Mouse (Mus musculus): ENCODE results near the gene Fsip1. TPM values are rescaled to one million over a fixed set of nuclear protein-coding genes. Genes with fewer than 3 reads are reported as not detected.
"Not testable (repeated sequence)": the region's sequence is repeated elsewhere in the genome, so short reads cannot be mapped to it uniquely, and the experiment has no call there.

The Fsip1 gene
- polyA plus RNA-seq (2016; fragmentation: Nextera tagmentation; extraction: Ambion mirVana), result 1.5 and 2.5 TPM in 2 replicates

- no peak within 1 kb of the TSS for H3K27ac ChIP-seq
- no peaks in the 10 kb centered on the region for H3K36me3 ChIP-seq
- peak within 1 kb of the TSS; percentile 67 for H3K4me2 ChIP-seq (replicated peaks)
- H3K9ac ChIP-seq, result peak within 1 kb of the TSS; percentile 43; the same call in 1 of the 2 replicates
- peak; percentile 91 for ATAC-seq (ENCODE audit: low FRiP score, low read depth)
- H3K27me3 ChIP-seq (replicated peaks), result no peaks in the 10 kb centered on the region
- WGBS, result under 1% methylated on average over 25 of the region's 25 CpGs
- no peaks in the 10 kb centered on the region for H3K9me3 ChIP-seq
- H3K4me3 ChIP-seq, result peak within 1 kb of the TSS; percentile 41
- peaks cover 8% of the 10 kb centered on the region; the same call in 1 of the 2 replicates for H3K4me1 ChIP-seq
These were observed at the start of gene Fsip1 for GRCm38 (mm10) chr2:118256621-118257053. Gene Fsip1 (minus strand): TSS chr2:118256966.

- Histone ChIP-seq H3K9me3 (no peaks in the 10 kb centered on the region), H3K4me2 (replicated peaks) (no peak overlapping the region), H3K27me3 (replicated peaks) (no peaks in the 10 kb centered on the region), H3K27ac (no peak overlapping the region), H3K4me3 (no peak overlapping the region), H3K36me3 (no peaks in the 10 kb centered on the region), H3K4me1 (no peaks in the 10 kb centered on the region), H3K9ac (no peak overlapping the region)
- 21% methylated on average over 3 of the region's 3 CpGs for WGBS
- no peak for ATAC-seq (ENCODE audit: low FRiP score, low read depth)
These were observed 49.7 kb upstream of the Fsip1 start for GRCm38 (mm10) chr2:118306522-118306895.

GRCm38 (mm10) chr2:118305827-118306521 lies 49.2 kb upstream of the Fsip1 start:
- no peaks in the 10 kb centered on the region for H3K4me1 ChIP-seq
- H3K4me3 ChIP-seq, result no peak overlapping the region
- no peaks in the 10 kb centered on the region for H3K27me3 ChIP-seq (replicated peaks)
- no peaks in the 10 kb centered on the region for H3K9me3 ChIP-seq
- no peak overlapping the region for H3K27ac ChIP-seq
- H3K36me3 ChIP-seq, result no peaks in the 10 kb centered on the region
- 75% methylated on average over 7 of the region's 7 CpGs for WGBS
- no peak overlapping the region for H3K4me2 ChIP-seq (replicated peaks)
- no peak overlapping the region for H3K9ac ChIP-seq
- ATAC-seq (ENCODE audit: low FRiP score, low read depth), result no peak

- Histone ChIP-seq H3K4me3 (no peak overlapping the region), H3K36me3 (no peaks in the 10 kb centered on the region), H3K9me3 (no peaks in the 10 kb centered on the region), H3K27ac (no peak overlapping the region), H3K4me1 (no peaks in the 10 kb centered on the region), H3K4me2 (replicated peaks) (no peak overlapping the region), H3K27me3 (replicated peaks) (no peaks in the 10 kb centered on the region), H3K9ac (no peak overlapping the region)
- ATAC-seq (ENCODE audit: low FRiP score, low read depth), result no peak
- 52% methylated on average over 4 of the region's 4 CpGs for WGBS
These were observed 46.7 kb upstream of the Fsip1 start for GRCm38 (mm10) chr2:118303456-118303855.

GRCm38 (mm10) chr2:118301656-118302055 lies 44.9 kb upstream of the Fsip1 start:
- H3K27me3 ChIP-seq (replicated peaks), result no peaks in the 10 kb centered on the region
- H3K4me3 ChIP-seq, result no peak overlapping the region
- no peaks in the 10 kb centered on the region for H3K36me3 ChIP-seq
- no peak overlapping the region for H3K9ac ChIP-seq
- H3K4me2 ChIP-seq (replicated peaks), result no peak overlapping the region
- WGBS, result 76% methylated on average over 2 of the region's 2 CpGs
- H3K9me3 ChIP-seq, result no peaks in the 10 kb centered on the region
- H3K27ac ChIP-seq, result no peak overlapping the region
- H3K4me1 ChIP-seq, result no peaks in the 10 kb centered on the region
- ATAC-seq (ENCODE audit: low FRiP score, low read depth), result no peak

- H3K27ac ChIP-seq, result no peak overlapping the region
- no peak for ATAC-seq (ENCODE audit: low FRiP score, low read depth)
- no peaks in the 10 kb centered on the region for H3K36me3 ChIP-seq
- WGBS, result 74% methylated on average over 8 of the region's 8 CpGs
- H3K4me3 ChIP-seq, result no peak overlapping the region
- H3K9me3 ChIP-seq, result no peaks in the 10 kb centered on the region
- no peaks in the 10 kb centered on the region for H3K27me3 ChIP-seq (replicated peaks)
- no peak overlapping the region for H3K9ac ChIP-seq
- no peak overlapping the region for H3K4me2 ChIP-seq (replicated peaks)
- H3K4me1 ChIP-seq, result no peaks in the 10 kb centered on the region
These were observed 44.3 kb upstream of the Fsip1 start for GRCm38 (mm10) chr2:118301041-118301545.

GRCm38 (mm10) chr2:118299981-118300380 lies 43.2 kb upstream of the Fsip1 start:
- H3K9ac ChIP-seq, result no peak overlapping the region
- no peaks in the 10 kb centered on the region for H3K27me3 ChIP-seq (replicated peaks)
- H3K9me3 ChIP-seq, result no peaks in the 10 kb centered on the region
- no peak overlapping the region for H3K4me3 ChIP-seq
- no peak overlapping the region for H3K4me2 ChIP-seq (replicated peaks)
- no peak overlapping the region for H3K27ac ChIP-seq
- 91% methylated on average over 2 of the region's 2 CpGs for WGBS
- H3K36me3 ChIP-seq, result no peaks in the 10 kb centered on the region
- H3K4me1 ChIP-seq, result no peaks in the 10 kb centered on the region
- no peak for ATAC-seq (ENCODE audit: low FRiP score, low read depth)

GRCm38 (mm10) chr2:118298601-118299000 lies 41.8 kb upstream of the Fsip1 start:
- H3K4me1 ChIP-seq, result no peaks in the 10 kb centered on the region
- WGBS, result 48% methylated on average over 4 of the region's 4 CpGs
- ATAC-seq (ENCODE audit: low FRiP score, low read depth), result no peak
- no peaks in the 10 kb centered on the region for H3K9me3 ChIP-seq
- no peak overlapping the region for H3K27ac ChIP-seq
- no peak overlapping the region for H3K9ac ChIP-seq
- no peaks in the 10 kb centered on the region for H3K27me3 ChIP-seq (replicated peaks)
- no peak overlapping the region for H3K4me3 ChIP-seq
- H3K36me3 ChIP-seq, result no peaks in the 10 kb centered on the region
- no peak overlapping the region for H3K4me2 ChIP-seq (replicated peaks)

GRCm38 (mm10) chr2:118297966-118298365 lies 41.2 kb upstream of the Fsip1 start:
- H3K4me3 ChIP-seq, result no peak overlapping the region
- H3K27ac ChIP-seq, result no peak overlapping the region
- no peaks in the 10 kb centered on the region for H3K4me1 ChIP-seq
- H3K9ac ChIP-seq, result no peak overlapping the region
- no peak for ATAC-seq (ENCODE audit: low FRiP score, low read depth)
- H3K27me3 ChIP-seq (replicated peaks), result no peaks in the 10 kb centered on the region
- no peak overlapping the region for H3K4me2 ChIP-seq (replicated peaks)
- H3K9me3 ChIP-seq, result no peaks in the 10 kb centered on the region
- WGBS, result 81% methylated on average over 2 of the region's 2 CpGs
- no peaks in the 10 kb centered on the region for H3K36me3 ChIP-seq

- Histone ChIP-seq H3K4me2 (replicated peaks) (no peak overlapping the region), H3K9me3 (no peaks in the 10 kb centered on the region), H3K27me3 (replicated peaks) (no peaks in the 10 kb centered on the region), H3K27ac (no peak overlapping the region), H3K36me3 (no peaks in the 10 kb centered on the region), H3K9ac (no peak overlapping the region), H3K4me1 (no peaks in the 10 kb centered on the region), H3K4me3 (no peak overlapping the region)
- ATAC-seq (ENCODE audit: low FRiP score, low read depth), result no peak
- WGBS, result 81% methylated on average over 7 of the region's 7 CpGs
These were observed 38.7 kb upstream of the Fsip1 start for GRCm38 (mm10) chr2:118295505-118295904.

GRCm38 (mm10) chr2:118293583-118293982 lies 36.8 kb upstream of the Fsip1 start:
- no peak overlapping the region for H3K9ac ChIP-seq
- 79% methylated on average over 5 of the region's 5 CpGs for WGBS
- ATAC-seq (ENCODE audit: low FRiP score, low read depth), result no peak
- H3K27me3 ChIP-seq (replicated peaks), result no peaks in the 10 kb centered on the region
- no peaks in the 10 kb centered on the region for H3K4me1 ChIP-seq
- no peaks in the 10 kb centered on the region for H3K9me3 ChIP-seq
- H3K36me3 ChIP-seq, result no peaks in the 10 kb centered on the region
- no peak overlapping the region for H3K27ac ChIP-seq
- no peak overlapping the region for H3K4me3 ChIP-seq
- H3K4me2 ChIP-seq (replicated peaks), result no peak overlapping the region

GRCm38 (mm10) chr2:118289066-118289460 lies 32.3 kb upstream of the Fsip1 start:
- WGBS, result 89% methylated on average over 7 of the region's 7 CpGs
- H3K4me3 ChIP-seq; H3K9ac ChIP-seq; H3K36me3 ChIP-seq; H3K4me2 ChIP-seq (replicated peaks); H3K27me3 ChIP-seq (replicated peaks); H3K9me3 ChIP-seq; H3K27ac ChIP-seq; ATAC-seq (ENCODE audit: low FRiP score, low read depth); H3K4me1 ChIP-seq: not testable (repeated sequence)
